Mouse (Mus musculus) neural tube, embryonic 11.5 days (tissue): ENCODE results near the gene Cyp4a31. TPM values are rescaled to one million over a fixed set of nuclear protein-coding genes. Genes with fewer than 3 reads are reported as not detected.
"Not testable (repeated sequence)": the region's sequence is repeated elsewhere in the genome, so short reads cannot be mapped to it uniquely, and the experiment has no call there.

Source experiments
- ATAC-seq: fragments of 200-750 bp; cut with Nextera tagmentation; 2 replicates; pipeline ENCODE4 v1.8.0; 2017; ENCODE audit warnings: moderate number of reproducible peaks, mild to moderate bottlenecking, moderate TSS enrichment, moderate library complexity; ENCODE audit not compliant: insufficient read depth, low FRiP score, low TSS enrichment
- DNase-seq: peaks from one replicate; pipeline ENCODE4 v3.0.0-alpha.2; 2015; ENCODE audit warnings: low spot score
- H3K27ac ChIP-seq: fragments of 300-500 bp; sonication (generic); 2 replicates; pipeline ENCODE4 v1.5.1; 2014; ENCODE audit warnings: low read depth, mild to moderate bottlenecking, low read length
- H3K27me3 ChIP-seq: fragments of 300-500 bp; sonication (generic); 2 replicates; pipeline ENCODE4 v1.6.1; 2014; ENCODE audit warnings: mild to moderate bottlenecking, low read length, mixed read lengths; ENCODE audit not compliant: control insufficient read depth, insufficient read depth
- H3K36me3 ChIP-seq: fragments of 300-500 bp; sonication (generic); 2 replicates; pipeline ENCODE4 v1.6.1; 2014; ENCODE audit warnings: mild to moderate bottlenecking, low read length, moderate library complexity, mixed read lengths; ENCODE audit not compliant: control insufficient read depth, insufficient read depth
- H3K4me1 ChIP-seq: fragments of 300-500 bp; sonication (generic); 2 replicates; pipeline ENCODE4 v1.6.1; 2014; ENCODE audit warnings: low read length, mixed read lengths; ENCODE audit not compliant: control insufficient read depth, insufficient read depth
- H3K4me2 ChIP-seq: fragments of 300-500 bp; sonication (generic); 2 replicates; pipeline ENCODE4 v1.6.1; 2014; ENCODE audit warnings: low read depth, mild to moderate bottlenecking, moderate library complexity
- H3K4me3 ChIP-seq: fragments of 300-500 bp; sonication (generic); 2 replicates; pipeline ENCODE4 v1.5.1; 2014; ENCODE audit warnings: low read depth, low read length
- H3K9ac ChIP-seq: fragments of 300-500 bp; sonication (generic); 2 replicates; pipeline ENCODE4 v1.6.1; 2014; ENCODE audit warnings: mild to moderate bottlenecking, low read length
- H3K9me3 ChIP-seq: fragments of 300-500 bp; sonication (generic); 2 replicates; pipeline ENCODE4 v1.6.1; 2016; ENCODE audit warnings: low read length; ENCODE audit not compliant: control insufficient read depth
- WGBS: fragments of 180-500 bp; shearing (Covaris S2); extraction: QIAGEN DNeasy Blood & Tissue Kit; methylation state at CpG from one replicate; pipeline ENCODE4 v1.1.7; 2014; 5-methylcytosine and 5-hydroxymethylcytosine counted together
- polyA plus RNA-seq: library from polyadenylated mRNA; unstranded; fragments of >200 nt; fragmentation: Nextera tagmentation; extraction: Ambion mirVana; gene quantifications from 2 replicates; pipeline ENCODE4 v1.2.1, GENCODE M21; 2014

Gene Cyp4a31
- polyA plus RNA-seq, 1 experiment from 2014 or later, result not detected

DNA sequence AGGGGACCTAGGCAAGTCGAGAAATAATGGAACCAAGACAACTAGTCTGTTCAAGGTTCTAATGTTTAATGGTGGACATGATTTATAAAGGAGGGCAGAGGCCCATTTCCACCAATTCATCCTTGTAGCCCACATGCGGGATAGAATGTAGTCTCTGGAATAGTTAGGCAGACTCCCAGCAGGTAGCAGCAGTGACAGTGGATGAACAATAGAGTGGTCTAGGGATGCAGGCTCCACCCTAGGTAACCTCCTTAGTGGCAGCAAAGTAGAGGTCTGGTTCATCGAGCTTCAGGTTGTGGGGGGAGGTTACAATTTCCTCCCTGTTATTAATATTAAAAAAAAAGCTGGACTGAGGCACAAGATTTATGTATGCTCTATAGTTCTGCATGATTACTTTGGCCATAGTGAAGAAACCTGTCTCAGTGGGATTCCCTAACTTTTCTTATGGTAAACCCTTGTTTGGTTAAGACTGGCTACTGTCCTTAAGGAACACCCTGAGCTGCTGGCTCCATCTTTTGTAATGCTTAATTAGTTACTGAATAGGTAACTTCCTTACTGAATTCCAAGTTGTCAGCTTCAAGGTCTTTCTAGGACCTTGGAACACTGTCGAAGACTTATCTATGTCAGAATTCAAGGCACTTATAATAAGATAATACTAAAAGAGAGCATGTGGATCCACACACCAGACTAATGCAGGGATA lies 5.4 kb upstream of the Cyp4a31 start:
- Histone ChIP-seq H3K9ac (no peak overlapping the region), H3K27me3 (no peaks in the 10 kb centered on the region), H3K4me1 (no peaks in the 10 kb centered on the region), H3K4me2 (no peak overlapping the region), H3K9me3 (no peaks in the 10 kb centered on the region), H3K27ac (no peak overlapping the region), H3K4me3 (no peak overlapping the region), H3K36me3 (no peaks in the 10 kb centered on the region)
- WGBS, result 50% methylated on average over 4 of the region's 4 CpGs
- ATAC-seq (no peak), DNase-seq (no peak)

DNA sequence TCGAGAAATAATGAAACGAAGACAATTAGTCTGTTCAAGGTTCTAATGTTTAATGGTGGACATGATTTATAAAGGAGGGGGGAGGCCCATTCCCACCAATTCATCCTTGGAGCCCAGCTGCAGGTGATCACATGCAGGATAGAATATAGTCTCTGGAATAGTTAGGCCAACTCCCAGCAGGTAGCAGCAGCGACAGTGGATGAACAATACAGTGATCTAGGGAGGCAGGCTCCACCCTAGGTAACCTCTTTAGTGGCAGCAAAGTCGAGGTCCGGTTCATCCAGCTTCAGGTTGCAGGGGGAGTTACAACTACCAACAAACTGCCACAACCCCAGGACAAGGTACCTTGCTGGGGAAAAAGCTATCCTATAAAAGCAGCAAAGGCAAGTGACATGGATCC lies 2.2 kb upstream of the Cyp4a31 start:
- not testable (repeated sequence) for H3K36me3 ChIP-seq, H3K9me3 ChIP-seq, H3K27ac ChIP-seq, H3K4me1 ChIP-seq, H3K4me2 ChIP-seq, DNase-seq, H3K4me3 ChIP-seq, H3K9ac ChIP-seq, ATAC-seq, H3K27me3 ChIP-seq
- WGBS, result 56% methylated on average over 5 of the region's 5 CpGs

DNA sequence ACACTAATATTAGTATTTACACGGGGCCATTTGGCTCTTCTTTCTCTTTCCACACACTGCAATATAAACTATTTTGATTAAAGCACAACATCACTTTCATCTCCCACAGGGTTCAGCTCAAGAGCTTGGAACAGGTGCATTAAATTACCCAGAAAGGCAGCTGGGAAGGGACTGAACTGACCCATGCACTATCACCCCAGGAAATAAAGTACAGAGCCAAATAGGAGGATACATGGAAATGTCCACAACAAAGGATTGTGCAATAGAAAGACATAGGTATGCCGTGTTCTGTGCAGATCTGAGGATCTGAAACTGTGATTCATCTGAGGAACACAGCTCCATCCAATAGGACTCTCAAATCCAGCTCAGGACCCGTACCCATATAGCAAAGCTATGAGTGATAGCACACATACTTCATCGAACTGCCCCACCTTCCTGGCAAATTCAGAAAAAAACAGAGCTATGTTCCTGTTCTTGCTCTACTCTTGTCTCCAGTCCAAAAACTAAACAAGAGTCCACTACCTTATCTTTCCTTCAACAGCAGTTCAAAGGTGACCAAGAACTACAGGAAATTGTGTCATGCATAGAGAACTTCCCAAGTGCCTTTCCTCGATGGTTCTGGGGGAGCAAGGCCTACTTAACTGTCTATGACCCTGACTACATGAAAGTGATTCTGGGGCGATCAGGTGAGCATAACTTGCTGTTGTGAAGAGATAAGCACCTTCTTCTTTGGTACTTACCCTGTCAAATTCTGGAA lies 1.2 kb downstream of the Cyp4a31 start:
- H3K36me3 ChIP-seq, ATAC-seq: not testable (repeated sequence)
- 85% methylated on average over 6 of the region's 6 CpGs for WGBS

DNA sequence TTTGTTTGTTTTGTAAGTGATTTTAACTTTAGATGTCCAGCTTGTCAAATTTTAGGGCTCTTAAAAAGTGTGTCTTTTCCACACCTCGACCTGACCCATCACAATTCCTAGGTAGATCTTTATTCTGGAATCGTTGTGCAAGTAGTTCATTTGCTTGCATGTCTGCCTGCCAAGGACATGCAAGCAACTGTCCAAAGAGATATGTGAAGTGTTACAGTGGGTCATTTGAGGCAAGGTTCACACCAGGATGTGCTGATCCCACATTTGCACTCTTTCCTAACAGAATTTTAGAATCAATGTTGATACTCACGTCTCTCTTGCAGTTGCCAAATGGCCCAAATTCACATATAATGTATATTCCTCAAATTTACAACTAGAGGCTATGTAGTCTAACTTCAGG lies 11.8 kb downstream of the Cyp4a31 start:
- Histone ChIP-seq H3K36me3 (no peaks in the 10 kb centered on the region), H3K27me3 (no peaks in the 10 kb centered on the region), H3K27ac (no peak overlapping the region), H3K4me3 (no peak overlapping the region), H3K4me1 (no peaks in the 10 kb centered on the region), H3K9ac (no peak overlapping the region), H3K9me3 (no peaks in the 10 kb centered on the region), H3K4me2 (no peak overlapping the region)
- ATAC-seq (no peak), DNase-seq (no peak)
- 83% methylated on average over 3 of the region's 3 CpGs for WGBS

More for the DNA sequence above, 1.2 kb downstream of the Cyp4a31 start:
- H3K4me2 ChIP-seq, H3K4me1 ChIP-seq, H3K27ac ChIP-seq, H3K27me3 ChIP-seq, DNase-seq, H3K4me3 ChIP-seq, H3K9me3 ChIP-seq, H3K9ac ChIP-seq: not testable (repeated sequence)

- H3K36me3 ChIP-seq, result no peaks in the 10 kb centered on the region
- DNase-seq (no peak), ATAC-seq (no peak)
- H3K27me3 ChIP-seq, result no peaks in the 10 kb centered on the region
- H3K9ac ChIP-seq, result no peak overlapping the region
- no peaks in the 10 kb centered on the region for H3K9me3 ChIP-seq
- no peaks in the 10 kb centered on the region for H3K4me1 ChIP-seq
- no peak overlapping the region for H3K4me2 ChIP-seq
- no peak overlapping the region for H3K27ac ChIP-seq
- 83% methylated on average over 2 of the region's 2 CpGs for WGBS
- H3K4me3 ChIP-seq, result no peak overlapping the region
Measured at GRCm38 (mm10) chr4:115575776-115576175, 12.3 kb downstream of the Cyp4a31 start.

GRCm38 (mm10) chr4:115583036-115583435 lies 19.6 kb downstream of the Cyp4a31 start:
- Histone ChIP-seq H3K27ac (no peak overlapping the region), H3K4me3 (no peak overlapping the region), H3K9ac (no peak overlapping the region), H3K4me2 (no peak overlapping the region), H3K4me1 (no peaks in the 10 kb centered on the region), H3K9me3 (no peaks in the 10 kb centered on the region), H3K27me3 (no peaks in the 10 kb centered on the region), H3K36me3 (no peaks in the 10 kb centered on the region)
- DNase-seq (no peak), ATAC-seq (no peak)

DNA sequence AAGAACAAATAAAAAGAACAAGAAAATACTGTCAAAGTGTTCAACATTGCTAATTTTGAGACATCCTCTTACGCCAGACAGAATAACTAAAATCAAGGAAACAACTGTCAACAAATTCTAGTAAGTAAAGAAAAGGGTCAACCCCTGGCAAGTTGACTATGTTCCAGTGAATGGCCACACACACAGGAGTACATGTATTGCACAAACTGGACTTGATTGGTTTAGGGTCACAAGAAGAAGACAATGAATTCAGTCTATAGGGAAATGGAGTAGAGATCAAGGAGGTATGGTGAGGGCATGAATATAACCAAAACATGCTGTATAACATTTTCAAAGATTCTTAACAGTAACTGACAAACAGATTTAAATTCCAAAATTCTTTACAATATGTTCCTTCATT lies 32.9 kb downstream of the Cyp4a31 start:
- H3K27ac ChIP-seq, result no peak overlapping the region
- DNase-seq (no peak), ATAC-seq (no peak)
- no peak overlapping the region for H3K9ac ChIP-seq
- 93% methylated on average over 1 of the region's 1 CpGs for WGBS
- no peaks in the 10 kb centered on the region for H3K36me3 ChIP-seq
- no peaks in the 10 kb centered on the region for H3K9me3 ChIP-seq
- no peak overlapping the region for H3K4me3 ChIP-seq
- H3K4me2 ChIP-seq, result no peak overlapping the region
- H3K4me1 ChIP-seq, result no peaks in the 10 kb centered on the region
- no peaks in the 10 kb centered on the region for H3K27me3 ChIP-seq

DNA sequence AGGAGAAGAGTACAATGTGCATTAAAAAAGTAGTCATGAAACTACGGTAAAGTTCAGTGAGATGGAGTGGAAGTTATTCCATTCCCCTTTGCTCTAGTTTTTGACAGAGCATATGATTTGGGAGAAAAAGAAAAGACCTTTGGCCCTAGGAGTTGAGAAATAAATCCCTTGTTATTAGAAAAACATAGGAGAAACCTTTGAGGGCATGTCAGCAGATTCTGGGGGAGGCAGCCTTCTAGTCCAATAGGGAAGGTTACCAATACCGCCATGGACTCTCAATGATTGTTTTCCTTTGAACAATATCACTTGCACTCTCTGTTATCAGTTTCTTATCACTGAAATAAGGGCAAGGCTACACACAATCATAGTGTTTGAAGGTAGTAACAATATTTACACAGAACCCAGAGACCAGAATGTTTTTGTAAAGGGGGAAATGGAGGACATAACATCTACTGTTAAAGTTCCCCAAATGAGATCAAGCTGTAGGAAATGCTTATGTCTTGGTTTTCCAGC lies 33.4 kb downstream of the Cyp4a31 start:
- no peak for ATAC-seq
- H3K9ac ChIP-seq, result no peak overlapping the region
- 84% methylated on average over 2 of the region's 2 CpGs for WGBS
- H3K4me3 ChIP-seq, result no peak overlapping the region
- no peak for DNase-seq
- H3K27me3 ChIP-seq, result no peaks in the 10 kb centered on the region
- H3K36me3 ChIP-seq, result no peaks in the 10 kb centered on the region
- no peaks in the 10 kb centered on the region for H3K4me1 ChIP-seq
- no peak overlapping the region for H3K27ac ChIP-seq
- H3K9me3 ChIP-seq, result no peaks in the 10 kb centered on the region
- no peak overlapping the region for H3K4me2 ChIP-seq

- not testable (repeated sequence) for H3K9me3 ChIP-seq, H3K4me2 ChIP-seq, DNase-seq, H3K9ac ChIP-seq, H3K27ac ChIP-seq, H3K4me3 ChIP-seq, H3K36me3 ChIP-seq, H3K4me1 ChIP-seq, H3K27me3 ChIP-seq, ATAC-seq
- WGBS, result 88% methylated on average over 8 of the region's 8 CpGs
Measured at GRCm38 (mm10) chr4:115600611-115601010, 37.2 kb downstream of the Cyp4a31 start, which contains the start of gene Cyp4a32. Gene Cyp4a32 (plus strand): TSS chr4:115600969.
